Comparison of ENCODE assay signal across 8 mouse cellular contexts in the genomic region with DNA sequence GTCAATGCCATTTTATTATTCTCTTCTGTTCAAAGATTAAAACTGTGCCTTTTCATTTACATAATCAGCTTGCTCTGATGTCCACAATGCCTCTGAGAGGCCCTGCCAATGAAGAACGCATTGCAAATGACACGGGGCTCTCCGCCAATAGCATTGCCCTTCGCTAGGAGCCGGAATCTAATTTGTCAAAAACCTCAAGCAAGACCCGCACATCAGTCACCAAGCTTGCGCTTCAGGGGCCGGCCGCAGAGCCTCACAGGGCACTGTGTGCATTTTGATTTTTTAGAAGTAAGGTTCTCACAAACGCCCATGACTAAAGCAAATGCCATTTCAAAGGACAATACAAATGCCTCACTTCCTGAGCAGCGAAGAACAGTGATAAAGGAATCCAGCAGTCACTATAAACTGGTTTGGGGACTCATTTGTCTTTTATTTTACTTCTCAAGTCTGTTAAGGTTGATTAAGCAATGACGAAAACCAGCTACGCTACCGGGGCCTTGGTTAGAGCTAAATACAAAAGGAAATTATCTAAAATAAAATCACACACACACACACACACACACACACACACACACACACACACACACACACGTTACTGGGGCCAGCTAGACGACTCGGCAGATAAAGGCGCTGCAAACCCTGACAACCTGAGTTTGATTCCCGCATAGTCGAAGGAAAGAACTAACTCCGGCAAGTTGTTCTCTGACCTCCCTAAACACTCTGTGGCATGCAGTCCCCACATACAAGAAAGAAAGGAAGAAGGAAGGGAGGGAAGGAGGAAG. TPM values are rescaled to one million over a fixed set of nuclear protein-coding genes. Genes with fewer than 3 reads are reported as not detected.
A peak's percentile ranks its signal among the peaks of the same experiment; 100 is the strongest.
DNase-seq lines count a peak whose midpoint lies in the region; ATAC-seq and TF ChIP-seq lines count a peak whose summit lies in the region.
"Had no signal": no experiment of that assay in that cellular context is flagged by ENCODE, and none has a peak within 500 bp of the region (broad histone marks: within the 10 kb centered on the region; RNA-seq: fewer than 3 reads in every experiment).

No protein-coding gene starts in this region.

- H3K4me2 ChIP-seq in heart, embryonic 13.5 days, result peak overlapping the region; percentile 70
- no peak overlapping the region for H3K4me2 ChIP-seq in liver, postnatal 0 days (ENCODE audit: low read depth, low read length)

- peak; percentile 21; the same call in 1 of the 2 replicates for TF ChIP-seq POLR2A in brain, embryonic 14.5 days (IDR thresholded peaks at IDR 0.05; ENCODE audit: borderline replicate concordance, extremely low read depth, insufficient read depth, insufficient read length, poor library complexity, severe bottlenecking)
- TF ChIP-seq POLR2A in cortical plate, adult 2 months (IDR thresholded peaks at IDR 0.05; ENCODE audit: extremely low read depth, insufficient read depth, low read length), result 0 out of 2 replicates have a peak, but pooled peaks have one; percentile 22

- H3K4me3 ChIP-seq in cortical plate, adult 2 months (ENCODE audit: insufficient read depth, low read length), result peak overlapping the region; percentile 17; the same call in 1 of the 2 replicates
- H3K4me3 ChIP-seq in heart, embryonic 13.5 days, result peak overlapping the region; percentile 40
- no peak overlapping the region for H3K4me3 ChIP-seq in liver, postnatal 0 days (ENCODE audit: low read depth, low read length)
- H3K4me3 ChIP-seq: megakaryocyte, embryonic 14.5 days had no signal

- WGBS in heart, embryonic 13.5 days, result 12% methylated on average over 21 of the region's 21 CpGs
- 33% methylated on average over 21 of the region's 21 CpGs for WGBS in liver, postnatal 0 days (ENCODE audit: insufficient replicate concordance)

- ATAC-seq in heart, embryonic 13.5 days (ENCODE audit: extremely low read depth, insufficient number of reproducible peaks, low FRiP score, low TSS enrichment), result no peak
- ATAC-seq in liver, postnatal 0 days, result peak; percentile 56

- H3K27ac ChIP-seq in cortical plate, adult 2 months (ENCODE audit: insufficient read depth, low read length), result no peak overlapping the region
- H3K27ac ChIP-seq in heart, embryonic 13.5 days (replicated peaks), result peak overlapping the region; percentile 25; the same call in 1 of the 2 replicates
- H3K27ac ChIP-seq in liver, postnatal 0 days (ENCODE audit: low read depth), result no peak overlapping the region

- peaks cover 5% of the 10 kb centered on the region for H3K36me3 ChIP-seq in heart, embryonic 13.5 days
- H3K36me3 ChIP-seq in liver, postnatal 0 days (replicated peaks; ENCODE audit: insufficient read depth, low read length), result no peaks in the 10 kb centered on the region

- H3K4me1 ChIP-seq in cortical plate, adult 2 months (ENCODE audit: control insufficient read depth, insufficient read depth, low read length), result no peaks in the 10 kb centered on the region
- peaks cover 5% of the 10 kb centered on the region; the same call in 1 of the 2 replicates for H3K4me1 ChIP-seq in heart, embryonic 13.5 days
- no peaks in the 10 kb centered on the region for H3K4me1 ChIP-seq in liver, postnatal 0 days (ENCODE audit: insufficient read depth)
- H3K4me1 ChIP-seq: megakaryocyte, embryonic 14.5 days had no signal

- TF ChIP-seq EP300 in liver, postnatal 0 days (IDR thresholded peaks at IDR 0.05; ENCODE audit: low read depth), result no peak

- TF ChIP-seq CTCF in brain, embryonic 14.5 days (IDR thresholded peaks at IDR 0.05; ENCODE audit: borderline replicate concordance, extremely low read depth, insufficient read depth, insufficient read length), result peak; percentile 25; the same call in 1 of the 2 replicates
- no peak for TF ChIP-seq CTCF in cortical plate, adult 2 months (IDR thresholded peaks at IDR 0.05; ENCODE audit: extremely low read depth, insufficient read depth, low read length)
- TF ChIP-seq CTCF in liver, postnatal 0 days (IDR thresholded peaks at IDR 0.05; ENCODE audit: low read depth), result no peak

- H3K9ac ChIP-seq in heart, embryonic 13.5 days, result peak overlapping the region; percentile 71
- no peak overlapping the region for H3K9ac ChIP-seq in liver, postnatal 0 days (replicated peaks)

- no peaks in the 10 kb centered on the region for H3K27me3 ChIP-seq in heart, embryonic 13.5 days (replicated peaks)
- H3K27me3 ChIP-seq in liver, postnatal 0 days (ENCODE audit: insufficient read depth, low read length), result no peaks in the 10 kb centered on the region
- H3K27me3 ChIP-seq: megakaryocyte, embryonic 14.5 days had no signal

- no peaks in the 10 kb centered on the region for H3K9me3 ChIP-seq in heart, embryonic 13.5 days
- H3K9me3 ChIP-seq in liver, postnatal 0 days (ENCODE audit: low read length), result no peaks in the 10 kb centered on the region
- H3K9me3 ChIP-seq: megakaryocyte, embryonic 14.5 days had no signal

- peak; percentile 96 for DNase-seq in brain, embryonic 14.5 days (ENCODE audit: low read depth)
- DNase-seq in kidney, postnatal 14 days, result peak; percentile 56
- no peak for DNase-seq in liver, postnatal 0 days
- peak; percentile 33 for DNase-seq in retina, postnatal 7 days (ENCODE audit: low read depth, low spot score)
- DNase-seq in gastrocnemius, postnatal 4 days (ENCODE audit: low spot score in 2 of 2), result no peak

RNA-seq across cellular contexts. Expression of gene Vcam1, which starts 24.4 kb away (rescaled TPM):
- polyA plus RNA-seq in brain, embryonic 14.5 days (2012; rRNA removed), result 18.5 and 22.8 TPM in 2 replicates
- 17.3 and 17.5 TPM in 2 replicates for polyA plus RNA-seq in cortical plate, adult 2 months (2012; rRNA removed)
- 56.4 and 67.5 TPM in 2 replicates for polyA plus RNA-seq in heart, embryonic 13.5 days (2015; fragmentation: Nextera tagmentation; extraction: Ambion mirVana)
- polyA plus RNA-seq in liver, postnatal 0 days (2015; fragmentation: Nextera tagmentation; extraction: Ambion mirVana), result 88.6 and 93.4 TPM in 2 replicates
- total RNA-seq in gastrocnemius, postnatal 4 days (2021), result 10 to 100 TPM; 20.4 to 21.9 TPM

Comparison
In these comparisons a context has a peak if more than half of its experiments do, and no peak if none do; other contexts are left out.
1. DNase-seq: peak in brain, embryonic 14.5 days (single experiment), kidney, postnatal 14 days (single experiment) and retina, postnatal 7 days (single experiment); none in liver, postnatal 0 days (single experiment) and gastrocnemius, postnatal 4 days (0 of 2).